8 mouse cellular contexts compared by ENCODE assay signal in the genomic region with DNA sequence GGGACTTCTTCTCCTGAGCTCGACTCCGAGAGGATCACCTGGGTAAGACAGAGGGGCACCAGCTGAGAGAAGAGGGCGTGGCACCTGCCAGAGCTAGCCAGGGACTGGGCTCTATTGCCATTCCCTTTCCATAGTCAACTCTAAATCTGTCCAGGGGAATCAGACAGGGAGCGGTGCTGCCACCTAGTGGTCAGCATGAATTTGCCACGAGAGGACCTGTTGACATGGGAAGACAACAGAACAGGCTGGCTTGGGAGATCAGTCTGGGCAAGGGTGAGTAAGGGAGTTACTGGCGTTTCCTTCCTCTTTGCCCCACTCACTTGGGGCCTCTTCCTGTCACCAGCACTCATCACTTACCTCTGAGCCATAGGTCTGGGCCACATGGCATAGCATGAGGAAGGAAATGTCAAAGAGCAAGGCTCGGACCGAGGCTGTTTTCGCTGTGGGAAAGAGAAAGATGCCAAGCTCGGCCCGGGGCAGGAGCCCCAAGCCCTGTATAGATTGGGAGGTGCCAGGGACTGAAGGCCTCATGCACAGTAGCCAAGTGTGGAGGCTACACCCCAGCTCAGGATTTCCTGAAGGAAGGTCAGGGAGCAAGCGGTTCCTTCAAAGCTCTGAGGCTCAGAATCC. TPM values are rescaled to one million over a fixed set of nuclear protein-coding genes. Genes with fewer than 3 reads are reported as not detected.
DNase-seq lines count a peak whose midpoint lies in the region; ATAC-seq and TF ChIP-seq lines count a peak whose summit lies in the region.

No protein-coding gene starts in this region.

- no peaks in the 10 kb centered on the region for H3K9me3 ChIP-seq in intestine, postnatal 0 days (ENCODE audit: control insufficient read depth)
- no peaks in the 10 kb centered on the region for H3K9me3 ChIP-seq in limb, embryonic 10.5 days (replicated peaks)
- no peaks in the 10 kb centered on the region for H3K9me3 ChIP-seq in midbrain, embryonic 13.5 days

- no peak overlapping the region for H3K4me3 ChIP-seq in intestine, postnatal 0 days (ENCODE audit: low read depth, low read length)
- no peak overlapping the region for H3K4me3 ChIP-seq in limb, embryonic 10.5 days
- no peak overlapping the region for H3K4me3 ChIP-seq in midbrain, embryonic 13.5 days (replicated peaks)

- peak; percentile 99 for TF ChIP-seq CTCF in intestine, postnatal 0 days (IDR thresholded peaks at IDR 0.05; ENCODE audit: low read depth)

- H3K27ac ChIP-seq in intestine, postnatal 0 days (ENCODE audit: low read depth, low read length), result no peak overlapping the region; the same call in 1 of the 2 replicates
- no peak overlapping the region for H3K27ac ChIP-seq in limb, embryonic 10.5 days
- no peak overlapping the region for H3K27ac ChIP-seq in midbrain, embryonic 13.5 days

- H3K27me3 ChIP-seq in intestine, postnatal 0 days (replicated peaks; ENCODE audit: control insufficient read depth, insufficient read depth, low read length), result no peaks in the 10 kb centered on the region
- H3K27me3 ChIP-seq in limb, embryonic 10.5 days (ENCODE audit: low read depth, poor library complexity, severe bottlenecking), result no peaks in the 10 kb centered on the region
- no peaks in the 10 kb centered on the region for H3K27me3 ChIP-seq in midbrain, embryonic 13.5 days

- H3K4me2 ChIP-seq in intestine, postnatal 0 days (replicated peaks; ENCODE audit: low read depth), result no peak overlapping the region
- no peak overlapping the region for H3K4me2 ChIP-seq in midbrain, embryonic 13.5 days (replicated peaks)

- H3K36me3 ChIP-seq in intestine, postnatal 0 days (ENCODE audit: control insufficient read depth, insufficient read depth), result peaks cover 47% of the 10 kb centered on the region
- peaks cover 94% of the 10 kb centered on the region for H3K36me3 ChIP-seq in limb, embryonic 10.5 days
- peaks cover 94% of the 10 kb centered on the region for H3K36me3 ChIP-seq in midbrain, embryonic 13.5 days

- 48% methylated on average over 12 of the region's 12 CpGs for WGBS in intestine, postnatal 0 days
- 58% methylated on average over 12 of the region's 12 CpGs for WGBS in limb, embryonic 10.5 days
- WGBS in midbrain, embryonic 13.5 days, result 58% methylated on average over 12 of the region's 12 CpGs

- H3K9ac ChIP-seq in intestine, postnatal 0 days (ENCODE audit: low read depth, low read length), result no peak overlapping the region
- no peak overlapping the region for H3K9ac ChIP-seq in midbrain, embryonic 13.5 days (replicated peaks)

- H3K4me1 ChIP-seq in intestine, postnatal 0 days (replicated peaks; ENCODE audit: control insufficient read depth, insufficient read depth, low read length), result peaks cover 18% of the 10 kb centered on the region
- H3K4me1 ChIP-seq in limb, embryonic 10.5 days, result no peaks in the 10 kb centered on the region
- H3K4me1 ChIP-seq in midbrain, embryonic 13.5 days (replicated peaks), result no peaks in the 10 kb centered on the region

- ATAC-seq in intestine, postnatal 0 days, result no peak
- ATAC-seq in midbrain, embryonic 13.5 days, result peak; percentile 69; the same call in 1 of the 2 replicates

- peak; percentile 77 for DNase-seq in right cerebral cortex, adult 18-20 months
- DNase-seq in right cerebral cortex, postnatal 36 days (ENCODE audit: low spot score in 2 of 2), result no peak
- DNase-seq in embryo, embryonic 10 days (ENCODE audit: low spot score), result peak; percentile 90
- peak; percentile 70 for DNase-seq in gastrocnemius, postnatal 25 days
- peak; percentile 88 for DNase-seq in limb, embryonic 10.5 days (ENCODE audit: low spot score)
- peak; percentile 77 to 93 for DNase-seq in spleen, postnatal 4 days (ENCODE audit: low spot score in 2 of 2)

RNA-seq across cellular contexts. Expression of gene Csf3, which starts 9.5 kb away (rescaled TPM):
- total RNA-seq in gastrocnemius, postnatal 25 days (2021), result not detected
- polyA plus RNA-seq in intestine, postnatal 0 days (2015; fragmentation: Nextera tagmentation; extraction: Ambion mirVana), result 0.08 TPM in 1 of 2 replicates, not detected in the other
- polyA plus RNA-seq in limb, embryonic 10.5 days (2016; fragmentation: Nextera tagmentation; extraction: Ambion mirVana), result not detected in 2 replicates
- not detected in 2 replicates for polyA plus RNA-seq in midbrain, embryonic 13.5 days (2015; fragmentation: Nextera tagmentation; extraction: Ambion mirVana)

RNA-seq across cellular contexts. Expression of gene Med24, which starts 18.7 kb away (rescaled TPM):
- 10 to 100 TPM; 42.7 to 46.9 TPM for total RNA-seq in gastrocnemius, postnatal 25 days (2021)
- 14.7 and 18.5 TPM in 2 replicates for polyA plus RNA-seq in intestine, postnatal 0 days (2015; fragmentation: Nextera tagmentation; extraction: Ambion mirVana)
- 77.3 and 82.6 TPM in 2 replicates for polyA plus RNA-seq in limb, embryonic 10.5 days (2016; fragmentation: Nextera tagmentation; extraction: Ambion mirVana)
- polyA plus RNA-seq in midbrain, embryonic 13.5 days (2015; fragmentation: Nextera tagmentation; extraction: Ambion mirVana), result 83.5 and 90.3 TPM in 2 replicates

RNA-seq across cellular contexts. Expression of gene Psmd3, which starts 28.2 kb away (rescaled TPM):
- total RNA-seq in gastrocnemius, postnatal 25 days (2021), result 10 to 100 TPM; 86.2 to 91.5 TPM
- 95.5 and 96.2 TPM in 2 replicates for polyA plus RNA-seq in intestine, postnatal 0 days (2015; fragmentation: Nextera tagmentation; extraction: Ambion mirVana)
- polyA plus RNA-seq in limb, embryonic 10.5 days (2016; fragmentation: Nextera tagmentation; extraction: Ambion mirVana), result 284 and 303 TPM in 2 replicates
- 174 and 190 TPM in 2 replicates for polyA plus RNA-seq in midbrain, embryonic 13.5 days (2015; fragmentation: Nextera tagmentation; extraction: Ambion mirVana)

RNA-seq across cellular contexts. Expression of gene Thra, which starts 29.9 kb away (rescaled TPM):
- total RNA-seq in gastrocnemius, postnatal 25 days (2021), result 10 to 100 TPM; 75.4 to 89.1 TPM
- 32.4 and 39.1 TPM in 2 replicates for polyA plus RNA-seq in intestine, postnatal 0 days (2015; fragmentation: Nextera tagmentation; extraction: Ambion mirVana)
- polyA plus RNA-seq in limb, embryonic 10.5 days (2016; fragmentation: Nextera tagmentation; extraction: Ambion mirVana), result 6.3 and 11.6 TPM in 2 replicates
- polyA plus RNA-seq in midbrain, embryonic 13.5 days (2015; fragmentation: Nextera tagmentation; extraction: Ambion mirVana), result 99.6 and 106 TPM in 2 replicates

RNA-seq across cellular contexts. Expression of gene Gsdma, which starts 46.4 kb away (rescaled TPM):
- total RNA-seq in gastrocnemius, postnatal 25 days (2021), result under 1 TPM; 0.23 to 0.24 TPM
- polyA plus RNA-seq in intestine, postnatal 0 days (2015; fragmentation: Nextera tagmentation; extraction: Ambion mirVana), result 0.38 and 0.42 TPM in 2 replicates
- polyA plus RNA-seq in limb, embryonic 10.5 days (2016; fragmentation: Nextera tagmentation; extraction: Ambion mirVana), result 0.05 TPM in 1 of 2 replicates, not detected in the other
- polyA plus RNA-seq in midbrain, embryonic 13.5 days (2015; fragmentation: Nextera tagmentation; extraction: Ambion mirVana), result not detected in 2 replicates

Comparison
In these comparisons a context has a peak if more than half of its experiments do, and no peak if none do; other contexts are left out.
1. DNase-seq: peak in right cerebral cortex, adult 18-20 months (single experiment), embryo, embryonic 10 days (single experiment), gastrocnemius, postnatal 25 days (single experiment), limb, embryonic 10.5 days (single experiment) and spleen, postnatal 4 days (2 of 2); none in right cerebral cortex, postnatal 36 days (0 of 2).